Mouse (Mus musculus) right cerebral cortex, postnatal 36 days (tissue): ENCODE data around the gene Sept9.

Source experiments
- DNase-seq, 2 experiments: peaks; one replicate each; pipeline ENCODE4 v3.0.0; 2022; ENCODE audit warnings: low spot score in 2 of 2, mixed read lengths in 1 of 2

Sept9 gene

GRCm38 (mm10) chr11:117246286-117246685 is 46.8 kb downstream of the Sept9 start:
- no peak for DNase-seq

GRCm38 (mm10) chr11:117246981-117247431 is 47.5 kb downstream of the Sept9 start:
- DNase-seq, result no peak

- no peak for DNase-seq
Observed at GRCm38 (mm10) chr11:117247541-117247940, 48.1 kb downstream of the Sept9 start.

GRCm38 (mm10) chr11:117248734-117249248 is 49.3 kb downstream of the Sept9 start:
- peak in 1 of 2 experiments; percentile 31 for DNase-seq

- DNase-seq, result no peak
Observed at GRCm38 (mm10) chr11:117249282-117249984, 50.0 kb downstream of the Sept9 start.

GRCm38 (mm10) chr11:117249985-117250928 is 50.8 kb downstream of the Sept9 start:
- DNase-seq, result no peak

- DNase-seq, result no peak
Observed at GRCm38 (mm10) chr11:117251755-117252154, 52.3 kb downstream of the Sept9 start.

- peak in 1 of 2 experiments; percentile 57 for DNase-seq
Observed at GRCm38 (mm10) chr11:117252846-117253245, 53.4 kb downstream of the Sept9 start.

- no peak for DNase-seq
Observed at GRCm38 (mm10) chr11:117254161-117255107, 55.0 kb downstream of the Sept9 start.

- DNase-seq, result no peak
Observed at GRCm38 (mm10) chr11:117255108-117255489, 55.6 kb downstream of the Sept9 start.

GRCm38 (mm10) chr11:117256088-117256487 is 56.6 kb downstream of the Sept9 start:
- DNase-seq, result no peak

- no peak for DNase-seq
Observed at GRCm38 (mm10) chr11:117256840-117257239, 57.4 kb downstream of the Sept9 start.

- DNase-seq, result no peak
Observed at GRCm38 (mm10) chr11:117257266-117257665, 57.8 kb downstream of the Sept9 start.

- no peak for DNase-seq
Observed at GRCm38 (mm10) chr11:117257842-117258241, 58.4 kb downstream of the Sept9 start.

- peak; percentile 29 to 30 for DNase-seq
Observed at GRCm38 (mm10) chr11:117259178-117259960, 59.9 kb downstream of the Sept9 start.

GRCm38 (mm10) chr11:117260631-117261030 is 61.2 kb downstream of the Sept9 start:
- DNase-seq, result no peak

- no peak for DNase-seq
Observed at GRCm38 (mm10) chr11:117263096-117263808, 63.8 kb downstream of the Sept9 start.

- DNase-seq, result peak; percentile 37 to 43
Observed at GRCm38 (mm10) chr11:117264162-117265021, 64.9 kb downstream of the Sept9 start.
